Mouse (Mus musculus) spleen, adult 2 months (tissue): ENCODE data around the gene Gm9376. TPM values are rescaled to one million over a fixed set of nuclear protein-coding genes. Genes with fewer than 3 reads are reported as not detected.

Experiments used
- DNase-seq, 2 experiments: peaks; one replicate each; pipeline versions ENCODE4 v3.0.0 to v3.0.0-alpha.2; 2012 to 2021; ENCODE audit warnings: low spot score in 2 of 2, low read depth in 1 of 2
- H3K27ac ChIP-seq: fragments of 200-500 bp; 2 replicates; pipeline ENCODE4 v1.5.1; 2012; ENCODE audit warnings: low read length, inconsistent platforms; ENCODE audit not compliant: insufficient read depth
- H3K27me3 ChIP-seq: fragments of 200-500 bp; 2 replicates; pipeline ENCODE4 v1.6.1; 2012; ENCODE audit warnings: mild to moderate bottlenecking, moderate library complexity, low read length, inconsistent platforms; ENCODE audit not compliant: control insufficient read depth, insufficient read depth
- H3K36me3 ChIP-seq: fragments of 200-500 bp; 2 replicates; pipeline ENCODE4 v1.6.1; 2012; ENCODE audit warnings: mild to moderate bottlenecking, low read length, inconsistent platforms; ENCODE audit not compliant: control insufficient read depth, insufficient read depth
- H3K4me1 ChIP-seq: fragments of 200-500 bp; 2 replicates; pipeline ENCODE4 v1.6.1; 2011; ENCODE audit warnings: inconsistent platforms; ENCODE audit not compliant: control insufficient read depth, insufficient read depth, insufficient read length
- H3K4me3 ChIP-seq: fragments of 200-500 bp; 2 replicates; pipeline ENCODE4 v1.5.1; 2011; ENCODE audit warnings: mild to moderate bottlenecking, inconsistent platforms; ENCODE audit not compliant: insufficient read depth, insufficient read length; ENCODE audit errors: extremely low read depth
- CTCF ChIP-seq: fragments of 200-500 bp; IDR thresholded peaks from 2 replicates; pipeline ENCODE4 v1.5.1; 2011; ENCODE audit warnings: mild to moderate bottlenecking, inconsistent platforms; ENCODE audit not compliant: insufficient read depth, insufficient read length, insufficient replicate concordance; ENCODE audit errors: extremely low read depth
- POLR2A ChIP-seq: fragments of 200-500 bp; IDR thresholded peaks from 2 replicates; pipeline ENCODE4 v1.6.1; 2011; ENCODE audit warnings: low read depth, low read length, inconsistent platforms
- WGBS: fragments of 180-500 bp; shearing (Covaris S2); methylation state at CpG from one replicate; pipeline ENCODE4 v1.1.7; 2018; 5-methylcytosine and 5-hydroxymethylcytosine counted together
- polyA plus RNA-seq: library from polyadenylated mRNA; depleted of rRNA; stranded (reverse); fragments of >200 nt; gene quantifications from 2 replicates; pipeline ENCODE4 v1.2.3, GENCODE M21; 2012

Gene Gm9376
- polyA plus RNA-seq, 1 experiment: not detected

GRCm38 (mm10) chr14:118239351-118239750 lies 27.4 kb upstream of the Gm9376 start:
- H3K4me3 ChIP-seq: no peak overlapping the region
- H3K4me1 ChIP-seq: peaks cover 9% of the 10 kb centered on the region
- no peak for DNase-seq
- peaks cover 32% of the 10 kb centered on the region for H3K27me3 ChIP-seq
- H3K27ac ChIP-seq: no peak overlapping the region
- no peaks in the 10 kb centered on the region for H3K36me3 ChIP-seq
- 12% methylated on average over 8 of the region's 8 CpGs for WGBS
- no peak for TF ChIP-seq CTCF
- TF ChIP-seq POLR2A: no peak

GRCm38 (mm10) chr14:118241416-118241815 lies 25.3 kb upstream of the Gm9376 start:
- Histone ChIP-seq H3K27ac (no peak overlapping the region), H3K36me3 (no peaks in the 10 kb centered on the region), H3K4me3 (no peak overlapping the region), H3K27me3 (peaks cover 11% of the 10 kb centered on the region), H3K4me1 (no peaks in the 10 kb centered on the region)
- TF ChIP-seq POLR2A (no peak), CTCF (no peak)
- WGBS: 7% methylated on average over 2 of the region's 2 CpGs
- no peak for DNase-seq

- Histone ChIP-seq H3K36me3 (no peaks in the 10 kb centered on the region), H3K27me3 (no peaks in the 10 kb centered on the region), H3K4me3 (no peak overlapping the region), H3K4me1 (no peaks in the 10 kb centered on the region), H3K27ac (no peak overlapping the region)
- DNase-seq: no peak
- TF ChIP-seq CTCF (no peak), POLR2A (no peak)
- 88% methylated on average over 6 of the region's 6 CpGs for WGBS
These were observed 13.4 kb upstream of the Gm9376 start for GRCm38 (mm10) chr14:118253381-118253780.

- Histone ChIP-seq H3K4me1 (no peaks in the 10 kb centered on the region), H3K36me3 (no peaks in the 10 kb centered on the region), H3K27ac (no peak overlapping the region), H3K27me3 (no peaks in the 10 kb centered on the region), H3K4me3 (no peak overlapping the region)
- TF ChIP-seq POLR2A (no peak), CTCF (no peak)
- WGBS: 86% methylated on average over 4 of the region's 4 CpGs
- no peak for DNase-seq
These were observed 2.1 kb downstream of the Gm9376 start for GRCm38 (mm10) chr14:118268849-118269248.

GRCm38 (mm10) chr14:118272594-118273555 lies 6.1 kb downstream of the Gm9376 start:
- Histone ChIP-seq H3K4me1 (no peaks in the 10 kb centered on the region), H3K27ac (no peak overlapping the region), H3K36me3 (no peaks in the 10 kb centered on the region), H3K27me3 (no peaks in the 10 kb centered on the region), H3K4me3 (no peak overlapping the region)
- TF ChIP-seq CTCF (no peak), POLR2A (no peak)
- no peak for DNase-seq
- 82% methylated on average over 6 of the region's 6 CpGs for WGBS

- Histone ChIP-seq H3K4me1 (no peaks in the 10 kb centered on the region), H3K27me3 (no peaks in the 10 kb centered on the region), H3K36me3 (no peaks in the 10 kb centered on the region), H3K4me3 (no peak overlapping the region), H3K27ac (no peak overlapping the region)
- 85% methylated on average over 7 of the region's 7 CpGs for WGBS
- TF ChIP-seq POLR2A: no peak
- no peak for TF ChIP-seq CTCF
- DNase-seq: no peak
These were observed 11.1 kb downstream of the Gm9376 start for GRCm38 (mm10) chr14:118277704-118278498.
